ENCODE assay signal across 10 mouse cellular contexts in the genomic region with DNA sequence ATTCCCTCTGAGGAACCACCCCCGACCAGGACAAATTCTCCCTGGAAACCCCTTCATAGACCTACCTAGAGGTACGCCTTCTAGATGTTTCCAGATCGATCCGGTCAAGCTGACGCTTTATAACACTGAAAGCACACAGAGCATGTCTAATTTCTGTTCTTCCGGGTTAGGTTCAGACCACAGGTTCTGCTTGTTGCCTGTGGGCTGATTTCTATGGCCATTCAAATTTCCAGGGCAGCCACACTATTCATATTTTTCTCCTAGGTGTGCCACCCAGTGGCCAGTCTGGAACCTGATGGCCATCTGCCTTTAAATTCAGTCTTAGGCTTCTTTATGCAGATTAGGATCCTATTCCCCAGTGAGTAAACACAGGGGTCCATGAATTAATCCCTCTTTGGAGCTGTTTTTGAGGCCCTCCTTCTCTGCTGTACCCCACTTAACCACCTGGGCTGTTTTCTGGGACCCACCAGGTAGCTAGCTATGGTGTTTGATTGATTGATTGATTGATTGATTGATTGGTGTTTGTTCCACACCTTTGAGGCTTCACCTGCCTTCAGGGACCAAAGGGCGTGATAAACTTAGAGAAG.
A peak's percentile ranks its signal among the peaks of the same experiment; 100 is the strongest.
DNase-seq lines count a peak whose midpoint lies in the region; ATAC-seq lines count a peak whose summit lies in the region.
"Had no signal": no experiment of that assay in that cellular context is flagged by ENCODE, and none has a peak within 500 bp of the region (broad histone marks: within the 10 kb centered on the region; RNA-seq: fewer than 3 reads in every experiment).

No protein-coding gene starts in this region.

- DNase-seq in frontal cortex, postnatal 10 days (ENCODE audit: low spot score in 2 of 2), result no peak
- DNase-seq in neural tube, embryonic 11.5 days (ENCODE audit: low spot score), result peak; percentile 14
- DNase-seq in spleen, postnatal 36 days (ENCODE audit: low spot score in 2 of 2), result no peak
- DNase-seq in ovary, adult 18-20 months (ENCODE audit: low spot score), result no peak
- DNase-seq: gastrocnemius, postnatal 14 days; thymus, adult 2 months had no signal

- H3K36me3 ChIP-seq in neural tube, embryonic 11.5 days (ENCODE audit: control insufficient read depth, insufficient read depth, low read length), result no peaks in the 10 kb centered on the region
- H3K36me3 ChIP-seq in neural tube, embryonic 15.5 days, result no peaks in the 10 kb centered on the region
- H3K36me3 ChIP-seq in kidney, embryonic 14.5 days (ENCODE audit: control insufficient read depth, insufficient read depth, low read length), result no peaks in the 10 kb centered on the region

- H3K4me3 ChIP-seq in neural tube, embryonic 11.5 days (ENCODE audit: low read depth, low read length), result no peak overlapping the region
- H3K4me3 ChIP-seq in neural tube, embryonic 15.5 days (replicated peaks), result no peak overlapping the region
- H3K4me3 ChIP-seq in kidney, embryonic 14.5 days (ENCODE audit: low read length), result no peak overlapping the region
- H3K4me3 ChIP-seq: megakaryocyte, embryonic 14.5 days had no signal

- no peak overlapping the region for H3K4me2 ChIP-seq in neural tube, embryonic 11.5 days (ENCODE audit: low read depth)
- no peak overlapping the region for H3K4me2 ChIP-seq in neural tube, embryonic 15.5 days
- no peak overlapping the region for H3K4me2 ChIP-seq in kidney, embryonic 14.5 days (replicated peaks; ENCODE audit: low read depth, low read length)

- peak; percentile 33; the same call in 1 of the 2 replicates for ATAC-seq in frontal cortex, adult (ENCODE audit: low TSS enrichment)
- ATAC-seq in neural tube, embryonic 11.5 days (ENCODE audit: insufficient read depth, low FRiP score, low TSS enrichment), result no peak
- ATAC-seq in neural tube, embryonic 15.5 days (ENCODE audit: low FRiP score), result no peak
- 0 out of 2 replicates have a peak, but pooled peaks have one; percentile 39 for ATAC-seq in kidney, embryonic 14.5 days (ENCODE audit: low FRiP score, low TSS enrichment)

- no peak overlapping the region for H3K9ac ChIP-seq in neural tube, embryonic 11.5 days (ENCODE audit: low read length)
- H3K9ac ChIP-seq in neural tube, embryonic 15.5 days (replicated peaks), result no peak overlapping the region
- H3K9ac ChIP-seq in kidney, embryonic 14.5 days (ENCODE audit: low read depth, low read length), result no peak overlapping the region

- H3K27me3 ChIP-seq in neural tube, embryonic 11.5 days (ENCODE audit: control insufficient read depth, insufficient read depth, low read length), result no peaks in the 10 kb centered on the region
- H3K27me3 ChIP-seq in neural tube, embryonic 15.5 days (replicated peaks), result no peaks in the 10 kb centered on the region
- no peaks in the 10 kb centered on the region for H3K27me3 ChIP-seq in kidney, embryonic 14.5 days (ENCODE audit: control insufficient read depth, insufficient read depth, low read length)
- H3K27me3 ChIP-seq: megakaryocyte, embryonic 14.5 days had no signal

- no peaks in the 10 kb centered on the region for H3K9me3 ChIP-seq in neural tube, embryonic 11.5 days (ENCODE audit: control insufficient read depth, low read length)
- H3K9me3 ChIP-seq in neural tube, embryonic 15.5 days (replicated peaks), result no peaks in the 10 kb centered on the region
- no peaks in the 10 kb centered on the region for H3K9me3 ChIP-seq in kidney, embryonic 14.5 days (ENCODE audit: control insufficient read depth, low read length)
- H3K9me3 ChIP-seq: megakaryocyte, embryonic 14.5 days had no signal

- WGBS in neural tube, embryonic 11.5 days, result 89% methylated on average over 7 of the region's 7 CpGs
- 82% methylated on average over 7 of the region's 7 CpGs for WGBS in neural tube, embryonic 15.5 days
- 78% methylated on average over 7 of the region's 7 CpGs for WGBS in kidney, embryonic 14.5 days

- no peak overlapping the region for H3K27ac ChIP-seq in neural tube, embryonic 11.5 days (ENCODE audit: low read depth, low read length)
- no peak overlapping the region for H3K27ac ChIP-seq in neural tube, embryonic 15.5 days (replicated peaks)
- H3K27ac ChIP-seq in kidney, embryonic 14.5 days (ENCODE audit: low read depth, low read length), result no peak overlapping the region

- H3K4me1 ChIP-seq in neural tube, embryonic 11.5 days (ENCODE audit: control insufficient read depth, insufficient read depth, low read length), result no peaks in the 10 kb centered on the region
- H3K4me1 ChIP-seq in neural tube, embryonic 15.5 days, result 0 out of 2 replicates have a peak, but pooled peaks cover 8% of the 10 kb centered on the region
- H3K4me1 ChIP-seq in kidney, embryonic 14.5 days (ENCODE audit: control insufficient read depth, insufficient read depth, low read length), result no peaks in the 10 kb centered on the region
- H3K4me1 ChIP-seq: megakaryocyte, embryonic 14.5 days had no signal

Comparison
In these comparisons a context has a peak if more than half of its experiments do, and no peak if none do; other contexts are left out.
1. ATAC-seq: peak in frontal cortex, adult (single experiment) and kidney, embryonic 14.5 days (single experiment); none in neural tube, embryonic 11.5 days (single experiment) and neural tube, embryonic 15.5 days (single experiment).